Mouse (Mus musculus) myocyte (in vitro differentiated cells): Measurements from ENCODE around the gene Plekha7.

Experiments used
- MYOG ChIP-seq, 3 experiments: IDR thresholded peaks; one replicate each; pipeline ENCODE4 v1.6.1; 2011; ENCODE audit warnings: control low read depth in 2 of 3, low read depth in 2 of 3, mild to moderate bottlenecking in 2 of 3; ENCODE audit not compliant: insufficient read length in 2 of 3, control insufficient read depth in 1 of 3, insufficient read depth in 1 of 3
- POLR2A ChIP-seq: IDR thresholded peaks from one replicate; pipeline ENCODE4 v1.6.1; 2011; ENCODE audit warnings: low read depth, mild to moderate bottlenecking, control low read depth, moderate library complexity; ENCODE audit not compliant: insufficient read length
- POLR2AphosphoS2 ChIP-seq: IDR thresholded peaks from one replicate; pipeline ENCODE4 v1.6.1; 2011; ENCODE audit warnings: low read depth, control low read depth; ENCODE audit not compliant: insufficient read length
- TCF12 ChIP-seq: IDR thresholded peaks from one replicate; pipeline ENCODE4 v1.6.1; 2011; ENCODE audit warnings: mild to moderate bottlenecking, control low read depth; ENCODE audit not compliant: poor library complexity, insufficient read depth, severe bottlenecking
- TCF3 ChIP-seq: IDR thresholded peaks from one replicate; pipeline ENCODE4 v1.6.1; 2011; ENCODE audit warnings: low read depth, control low read depth; ENCODE audit not compliant: insufficient read length

GRCm38 (mm10) chr7:116115216-116115930 lies 192.8 kb downstream of the Plekha7 start:
- TF ChIP-seq POLR2A (no peak), TCF12 (no peak), TCF3 (no peak), POLR2AphosphoS2 (no peak), MYOG (IDR thresholded peaks at IDR 0.05; ENCODE audit: control insufficient read depth in 1 of 3, insufficient read depth in 1 of 3, insufficient read length in 2 of 3, low read depth in 2 of 3) (no peak)
